Mouse (Mus musculus): ENCODE results near the gene Rnpepl1. TPM values are rescaled to one million over a fixed set of nuclear protein-coding genes. Genes with fewer than 3 reads are reported as not detected.
"Not testable (repeated sequence)": the region's sequence is repeated elsewhere in the genome, so short reads cannot be mapped to it uniquely, and the experiment has no call there.

Gene Rnpepl1
- total RNA-seq, 2 experiments from 2014 or later = 36.1 to 40.2 TPM

- no peak for TF ChIP-seq CTCF (conservative IDR thresholded peaks at IDR 0.05)
- DNase-seq (ENCODE audit: low spot score in 2 of 2) = no peak
Measured at GRCm38 (mm10) chr1:92935054-92935962, 24.7 kb downstream of the Rnpepl1 start.

GRCm38 (mm10) chr1:92935977-92936376 lies 25.4 kb downstream of the Rnpepl1 start:
- no peak overlapping the region for H3K27ac ChIP-seq
- DNase-seq (ENCODE audit: low spot score in 2 of 2) = no peak

More at GRCm38 (mm10) chr1:92935054-92935962, 24.7 kb downstream of the Rnpepl1 start:
- H3K27ac ChIP-seq = peak overlapping the region; percentile 97
- peak overlapping the region; percentile 75 for H3K4me3 ChIP-seq

GRCm38 (mm10) chr1:92936467-92936866 lies 25.9 kb downstream of the Rnpepl1 start:
- H3K27ac ChIP-seq = no peak overlapping the region
- no peak for TF ChIP-seq CTCF (conservative IDR thresholded peaks at IDR 0.05)
- no peak overlapping the region for H3K4me3 ChIP-seq
- DNase-seq (ENCODE audit: low spot score in 2 of 2) = no peak

More at GRCm38 (mm10) chr1:92935977-92936376, 25.4 kb downstream of the Rnpepl1 start:
- H3K4me3 ChIP-seq = peak overlapping the region; percentile 75
- TF ChIP-seq CTCF (conservative IDR thresholded peaks at IDR 0.05) = peak; percentile 53

- DNase-seq (ENCODE audit: low spot score in 2 of 2) = no peak
- no peak for TF ChIP-seq CTCF (conservative IDR thresholded peaks at IDR 0.05)
- Histone ChIP-seq H3K27ac (no peak overlapping the region), H3K4me3 (no peak overlapping the region)
Measured at GRCm38 (mm10) chr1:92937797-92938196, 27.2 kb downstream of the Rnpepl1 start.

DNA sequence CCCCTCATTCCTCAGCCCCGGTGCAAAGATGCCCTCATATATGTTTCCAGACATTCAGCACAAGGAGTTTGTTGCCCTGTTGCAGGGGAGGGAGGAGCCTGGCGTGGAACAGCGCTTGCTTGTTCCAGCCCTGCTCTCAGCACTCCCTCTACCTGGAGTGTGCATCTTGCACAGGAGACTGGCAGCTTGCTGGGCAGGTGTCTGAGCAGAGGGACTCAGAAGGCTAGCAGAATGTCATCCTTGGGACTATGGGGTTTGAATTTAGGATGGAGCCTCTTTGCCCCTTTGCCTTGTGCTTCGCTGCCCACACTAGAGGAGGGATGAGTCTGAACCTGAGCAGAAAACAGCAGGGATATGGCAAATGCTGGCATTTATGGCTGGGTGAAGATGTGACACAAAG lies 29.2 kb downstream of the Rnpepl1 start:
- Histone ChIP-seq H3K4me3 (no peak overlapping the region), H3K27ac (no peak overlapping the region)
- DNase-seq (ENCODE audit: low spot score in 2 of 2) = no peak
- TF ChIP-seq CTCF (conservative IDR thresholded peaks at IDR 0.05) = no peak

- Histone ChIP-seq H3K4me3 (no peak overlapping the region), H3K27ac (no peak overlapping the region)
- DNase-seq (ENCODE audit: low spot score in 2 of 2) = no peak
- TF ChIP-seq CTCF (conservative IDR thresholded peaks at IDR 0.05) = no peak
Measured at GRCm38 (mm10) chr1:92943219-92943989, 32.8 kb downstream of the Rnpepl1 start.

GRCm38 (mm10) chr1:92947966-92948365 lies 37.4 kb downstream of the Rnpepl1 start:
- H3K27ac ChIP-seq = no peak overlapping the region
- TF ChIP-seq CTCF (conservative IDR thresholded peaks at IDR 0.05) = no peak
- DNase-seq (ENCODE audit: low spot score in 2 of 2) = no peak
- no peak overlapping the region for H3K4me3 ChIP-seq

- Histone ChIP-seq H3K27ac (no peak overlapping the region), H3K4me3 (no peak overlapping the region)
- no peak for DNase-seq (ENCODE audit: low spot score in 2 of 2)
- peak; percentile 64 for TF ChIP-seq CTCF (conservative IDR thresholded peaks at IDR 0.05)
Measured at GRCm38 (mm10) chr1:92949426-92949825, 38.8 kb downstream of the Rnpepl1 start.

- no peak within 1 kb of the TSS for H3K27ac ChIP-seq
- no peak for TF ChIP-seq CTCF (conservative IDR thresholded peaks at IDR 0.05)
- H3K4me3 ChIP-seq = no peak within 1 kb of the TSS
- DNase-seq (ENCODE audit: low spot score in 2 of 2) = no peak
Measured at GRCm38 (mm10) chr1:92950607-92951006, 40.0 kb downstream of the Rnpepl1 start, which contains the start of gene Gpr35. TSS of gene Gpr35 (plus strand) at chr1:92950865.

DNA sequence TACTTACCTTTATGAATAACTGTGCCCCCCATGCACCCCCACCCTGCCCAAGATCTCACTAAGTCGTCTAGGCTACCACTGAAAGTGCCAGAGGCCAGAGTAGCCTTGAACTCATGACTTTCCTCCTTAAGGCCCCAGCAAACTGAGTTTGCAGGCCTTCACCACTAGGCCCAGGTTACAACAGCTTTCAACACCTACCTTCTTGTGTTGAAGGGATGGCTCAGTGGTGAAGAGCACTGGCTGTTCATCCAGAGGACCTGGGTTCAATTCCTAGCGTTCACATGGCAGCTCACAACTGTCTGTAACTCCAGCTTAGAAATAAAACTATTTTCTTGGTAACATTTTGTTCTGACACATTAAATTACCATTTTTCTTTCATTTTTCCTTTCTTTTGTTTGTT lies 43.1 kb downstream of the Rnpepl1 start:
- no peak overlapping the region for H3K4me3 ChIP-seq
- DNase-seq (ENCODE audit: low spot score in 2 of 2) = no peak
- no peak for TF ChIP-seq CTCF (conservative IDR thresholded peaks at IDR 0.05)
- H3K27ac ChIP-seq = no peak overlapping the region

DNA sequence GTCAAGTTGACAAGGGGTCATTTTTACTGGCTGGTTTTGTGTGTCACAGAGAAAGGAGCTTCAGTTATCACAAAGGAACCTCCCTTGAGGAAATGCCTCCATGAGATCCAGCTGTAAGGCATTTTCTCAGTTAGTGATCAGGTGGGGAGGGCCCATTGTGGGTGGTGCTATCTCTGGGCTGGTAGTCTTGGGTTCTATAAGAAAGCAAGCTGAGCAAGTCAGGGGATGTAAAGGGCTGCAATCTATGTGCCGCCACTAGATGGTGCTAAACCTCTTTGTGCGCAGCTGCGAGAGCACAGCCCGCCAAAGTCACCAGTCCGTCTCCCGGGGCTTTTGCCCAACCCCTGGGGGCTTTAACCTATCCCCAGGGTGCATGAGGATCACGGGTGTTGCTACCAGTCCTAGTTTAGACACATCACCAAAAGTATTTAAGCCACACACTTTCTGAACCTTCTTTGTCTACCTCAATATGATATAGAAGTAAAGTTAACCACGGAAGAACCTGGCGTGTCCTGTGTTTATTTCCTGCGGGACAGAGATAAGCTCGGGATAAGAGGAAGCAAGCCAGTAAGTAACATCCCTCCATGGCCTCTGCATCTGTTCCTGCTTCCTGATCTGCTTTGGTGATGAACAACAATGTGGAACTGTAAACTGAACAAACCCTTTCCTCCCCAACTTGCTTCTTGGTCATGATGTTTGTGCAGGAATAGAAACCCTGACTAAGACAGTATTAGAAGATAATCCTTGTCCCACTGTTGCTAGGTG lies 46.2 kb downstream of the Rnpepl1 start:
- H3K4me3 ChIP-seq = peak overlapping the region; percentile 8; the same call in 1 of the 2 replicates
- not testable (repeated sequence) for H3K27ac ChIP-seq
- peak; percentile 44 to 77 for DNase-seq (ENCODE audit: low spot score in 2 of 2)
- peak; percentile 90 for TF ChIP-seq CTCF (conservative IDR thresholded peaks at IDR 0.05)

- no peak for DNase-seq (ENCODE audit: low spot score in 2 of 2)
- no peak for TF ChIP-seq CTCF (conservative IDR thresholded peaks at IDR 0.05)
- Histone ChIP-seq H3K4me3 (no peak overlapping the region), H3K27ac (no peak overlapping the region)
Measured at GRCm38 (mm10) chr1:92958999-92959398, 48.4 kb downstream of the Rnpepl1 start.

- DNase-seq (ENCODE audit: low spot score in 2 of 2) = peak in 1 of 2 experiments; percentile 3
- H3K4me3 ChIP-seq, H3K27ac ChIP-seq: not testable (repeated sequence)
Measured at GRCm38 (mm10) chr1:92970791-92971190, 60.2 kb downstream of the Rnpepl1 start.

All from layer of hippocampus, adult 2 months (tissue).